Mouse (Mus musculus) liver, embryonic 14.5 days (tissue): ENCODE results near the gene Ptprj. TPM values are rescaled to one million over a fixed set of nuclear protein-coding genes. Genes with fewer than 3 reads are reported as not detected.

Source experiments
- ATAC-seq: fragments of 200-750 bp; cut with Nextera tagmentation; 2 replicates; pipeline ENCODE4 v1.8.0; 2017; ENCODE audit warnings: moderate number of reproducible peaks, mild to moderate bottlenecking, moderate library complexity; ENCODE audit not compliant: insufficient read depth
- DNase-seq, 3 experiments: peaks; one replicate each; pipeline ENCODE4 v3.0.0-alpha.2; 2012 to 2013; ENCODE audit warnings: low read depth in 3 of 3, low spot score in 3 of 3
- H3K27ac ChIP-seq: fragments of 300-500 bp; sonication (generic); 2 replicates; pipeline ENCODE4 v1.5.1; 2014; ENCODE audit warnings: moderate library complexity, mild to moderate bottlenecking, control low read depth, inconsistent platforms
- H3K27me3 ChIP-seq: fragments of 300-500 bp; sonication (generic); 2 replicates; pipeline ENCODE4 v1.6.1; 2014; ENCODE audit warnings: mild to moderate bottlenecking, low read length, moderate library complexity; ENCODE audit not compliant: control insufficient read depth, insufficient read depth
- H3K36me3 ChIP-seq: fragments of 300-500 bp; sonication (generic); replicated peaks from 2 replicates; pipeline ENCODE4 v1.6.1; 2014; ENCODE audit warnings: low read depth; ENCODE audit not compliant: control insufficient read depth, insufficient read depth
- H3K4me1 ChIP-seq, 2 experiments: fragments of 200-500 bp in 1 of 2; fragments of 300-500 bp in 1 of 2; sonication (generic) in 1 of 2; replicated peaks; 2 replicates each; pipeline ENCODE4 v1.6.1; 2012 to 2014; ENCODE audit warnings: antibody characterized with exemption in 1 of 2, inconsistent platforms in 1 of 2, low read length in 1 of 2; ENCODE audit not compliant: control insufficient read depth in 2 of 2, insufficient read depth in 2 of 2
- H3K4me2 ChIP-seq: fragments of 300-500 bp; sonication (generic); 2 replicates; pipeline ENCODE4 v1.6.1; 2014; ENCODE audit warnings: low read depth, mild to moderate bottlenecking, control low read depth, moderate library complexity
- H3K4me3 ChIP-seq, 2 experiments: fragments of 200-500 bp in 1 of 2; fragments of 300-500 bp in 1 of 2; sonication (generic) in 1 of 2; 2 replicates each; pipeline ENCODE4 v1.5.1; 2012 to 2014; ENCODE audit warnings: low read depth in 2 of 2, low read length in 2 of 2, mild to moderate bottlenecking in 2 of 2, control low read depth in 1 of 2, inconsistent platforms in 1 of 2, moderate library complexity in 1 of 2; ENCODE audit not compliant: insufficient read depth in 1 of 2
- H3K9ac ChIP-seq: fragments of 300-500 bp; sonication (generic); replicated peaks from 2 replicates; pipeline ENCODE4 v1.6.1; 2014; ENCODE audit warnings: mild to moderate bottlenecking, control low read depth, moderate library complexity
- H3K9me3 ChIP-seq: fragments of 300-500 bp; sonication (generic); 2 replicates; pipeline ENCODE4 v1.6.1; 2016; ENCODE audit warnings: low read length, mixed read lengths; ENCODE audit not compliant: control insufficient read depth
- CTCF ChIP-seq: IDR thresholded peaks from 2 replicates; pipeline ENCODE4 v1.5.1; 2016; ENCODE audit warnings: antibody characterized with exemption, low read depth, control low read depth
- EP300 ChIP-seq: IDR thresholded peaks from 2 replicates; pipeline ENCODE4 v1.6.1; 2016; ENCODE audit warnings: antibody characterized with exemption, low read depth
- WGBS: fragments of 180-500 bp; shearing (Covaris S2); extraction: QIAGEN DNeasy Blood & Tissue Kit; methylation state at CpG from one replicate; pipeline ENCODE4 v1.1.7; 2014; ENCODE audit not compliant: insufficient replicate concordance; 5-methylcytosine and 5-hydroxymethylcytosine counted together
- polyA plus RNA-seq, 2 experiments: library from polyadenylated mRNA; depleted of rRNA in 1 of 2; stranded (reverse) in 1 of 2; unstranded in 1 of 2; fragments of >200 nt; fragmentation: Nextera tagmentation in 1 of 2; extraction: Ambion mirVana in 1 of 2; gene quantifications; 2 replicates each; pipeline versions ENCODE4 v1.2.1 to v1.2.3; 2012 to 2014

The Ptprj gene
- polyA plus RNA-seq, 2 experiments = 2.6 to 2.7 TPM

DNA sequence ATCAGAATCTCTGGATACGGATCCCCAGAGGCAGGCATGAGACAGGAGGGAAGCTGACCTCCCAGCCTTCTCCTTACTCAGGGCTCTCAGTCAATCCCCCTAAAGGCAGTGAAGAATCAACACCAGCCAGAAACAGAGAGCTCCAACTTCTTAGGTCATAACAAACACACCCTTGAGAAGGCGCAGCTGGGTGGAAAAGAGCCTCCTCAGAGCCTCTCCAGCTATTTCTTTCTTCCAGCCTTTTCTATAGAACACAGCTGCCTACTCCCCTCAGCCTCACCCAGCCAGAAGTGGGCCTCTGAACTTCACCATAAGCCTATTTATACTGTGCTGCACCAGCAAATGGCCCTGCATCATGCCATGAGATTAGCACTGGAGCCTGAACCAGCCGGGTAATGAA, 74.3 kb downstream of the Ptprj start:
- no peak for DNase-seq
- Histone ChIP-seq H3K36me3 (no peaks in the 10 kb centered on the region), H3K4me1 (peaks cover 29 to 37% of the 10 kb centered on the region in 2 experiments), H3K9ac (no peak overlapping the region), H3K27ac (no peak overlapping the region), H3K4me3 (no peak overlapping the region), H3K27me3 (no peaks in the 10 kb centered on the region), H3K9me3 (no peaks in the 10 kb centered on the region), H3K4me2 (no peak overlapping the region)
- TF ChIP-seq EP300 (no peak), CTCF (no peak)
- WGBS = 74% methylated on average over 3 of the region's 3 CpGs
- no peak for ATAC-seq

DNA sequence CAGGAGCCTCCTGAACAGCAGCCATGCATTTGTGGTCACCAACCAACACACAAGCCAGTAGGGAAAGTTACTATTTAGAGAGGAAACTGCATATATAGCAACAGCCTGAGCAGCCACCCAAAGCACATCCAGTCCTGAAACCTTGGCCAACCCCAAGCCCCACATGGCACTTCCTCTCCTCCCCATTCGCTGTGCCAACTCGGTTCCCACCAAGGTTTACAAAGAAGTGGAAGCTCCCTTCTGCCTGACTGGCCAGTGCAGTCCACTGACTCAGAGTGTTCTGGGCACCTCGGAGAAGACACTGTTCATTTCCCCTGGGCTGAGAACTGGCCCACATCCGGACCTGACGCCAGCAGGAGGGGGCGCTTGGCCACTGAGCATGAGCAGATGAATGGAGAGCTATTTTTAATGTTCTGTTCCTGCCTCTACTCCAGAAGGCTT, 75.7 kb downstream of the Ptprj start:
- no peak for DNase-seq
- TF ChIP-seq EP300 (no peak), CTCF (0 out of 2 replicates have a peak, but pooled peaks have one; percentile 22)
- Histone ChIP-seq H3K4me3 (no peak overlapping the region), H3K9ac (no peak overlapping the region), H3K27ac (peak overlapping the region; percentile 45), H3K4me1 (peaks cover 31 to 40% of the 10 kb centered on the region in 2 experiments), H3K36me3 (no peaks in the 10 kb centered on the region), H3K27me3 (no peaks in the 10 kb centered on the region), H3K4me2 (no peak overlapping the region), H3K9me3 (no peaks in the 10 kb centered on the region)
- 36% methylated on average over 6 of the region's 6 CpGs for WGBS
- no peak for ATAC-seq

GRCm38 (mm10) chr2:90503182-90503833, 77.1 kb downstream of the Ptprj start:
- Histone ChIP-seq H3K4me3 (peak overlapping the region in 1 of 2 experiments; percentile 9; a peak in 2 of 4 replicates), H3K4me2 (peak overlapping the region; percentile 64), H3K9ac (peak overlapping the region; percentile 57), H3K27me3 (no peaks in the 10 kb centered on the region), H3K27ac (peak overlapping the region; percentile 91), H3K36me3 (no peaks in the 10 kb centered on the region), H3K4me1 (peaks cover 31 to 40% of the 10 kb centered on the region in 2 experiments), H3K9me3 (no peaks in the 10 kb centered on the region)
- DNase-seq (peak; percentile 66 to 75 (median 72)), ATAC-seq (peak; percentile 88)
- 14% methylated on average over 3 of the region's 3 CpGs for WGBS
- TF ChIP-seq EP300 = peak; percentile 75
- TF ChIP-seq CTCF = no peak

GRCm38 (mm10) chr2:90502738-90503137, 77.7 kb downstream of the Ptprj start:
- TF ChIP-seq EP300 = no peak
- no peak for TF ChIP-seq CTCF
- H3K9me3 ChIP-seq = no peaks in the 10 kb centered on the region
- H3K27me3 ChIP-seq = no peaks in the 10 kb centered on the region
- H3K9ac ChIP-seq = peak overlapping the region; percentile 51
- no peak for DNase-seq
- H3K36me3 ChIP-seq = no peaks in the 10 kb centered on the region
- ATAC-seq = peak; percentile 54; the same call in 1 of the 2 replicates
- peak overlapping the region; percentile 91 for H3K27ac ChIP-seq
- H3K4me3 ChIP-seq = no peak overlapping the region
- peak overlapping the region; percentile 64 for H3K4me2 ChIP-seq
- H3K4me1 ChIP-seq = peaks cover 31 to 40% of the 10 kb centered on the region in 2 experiments

DNA sequence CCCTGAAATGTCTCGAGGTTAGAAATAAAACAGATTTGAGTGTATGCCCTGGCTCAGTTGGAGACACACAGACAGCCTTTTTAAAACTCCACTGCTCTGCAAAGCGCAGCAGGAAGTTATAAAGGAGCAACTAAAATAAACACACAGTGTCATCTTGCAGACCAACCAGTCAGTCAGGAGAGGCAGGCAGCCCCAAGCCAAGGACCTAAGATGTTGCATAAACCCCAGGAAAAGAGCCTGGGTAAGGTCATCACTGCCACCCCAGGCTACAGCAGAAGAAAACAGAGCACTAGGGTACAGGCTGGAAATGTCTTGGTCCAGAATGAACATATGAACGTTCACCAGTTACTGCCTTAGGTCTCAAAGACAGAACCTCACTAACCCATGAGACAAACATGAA, 78.7 kb downstream of the Ptprj start:
- no peak overlapping the region; the same call in 1 of the 2 replicates for H3K9ac ChIP-seq
- no peak for TF ChIP-seq CTCF
- TF ChIP-seq EP300 = no peak
- ATAC-seq (no peak), DNase-seq (no peak)
- H3K27me3 ChIP-seq = no peaks in the 10 kb centered on the region
- H3K9me3 ChIP-seq = no peaks in the 10 kb centered on the region
- no peak overlapping the region for H3K4me2 ChIP-seq
- 71% methylated on average over 3 of the region's 3 CpGs for WGBS
- peak overlapping the region; percentile 91 for H3K27ac ChIP-seq
- H3K4me3 ChIP-seq = no peak overlapping the region
- H3K4me1 ChIP-seq = peaks cover 31 to 40% of the 10 kb centered on the region in 2 experiments
- no peaks in the 10 kb centered on the region for H3K36me3 ChIP-seq
